Mouse (Mus musculus): ENCODE results near the gene Plcl1. TPM values are rescaled to one million over a fixed set of nuclear protein-coding genes. Genes with fewer than 3 reads are reported as not detected.

Gene Plcl1
- 1 to 10 TPM; 4.6 to 6.2 TPM for total RNA-seq (2021)
- long read RNA-seq, experiment 1, partial matches to known transcripts: 1 of 1 reads
- long read RNA-seq, experiment 1, other reads (novel, unspliced or antisense): 0 of 1 reads
- long read RNA-seq, experiment 2: 0 reads

- peak; percentile 96 for DNase-seq (ENCODE audit: low spot score)
These were observed at the start of gene Plcl1 for GRCm38 (mm10) chr1:55405272-55406022. Gene Plcl1, plus strand, starts transcription at chr1:55405921.

DNA sequence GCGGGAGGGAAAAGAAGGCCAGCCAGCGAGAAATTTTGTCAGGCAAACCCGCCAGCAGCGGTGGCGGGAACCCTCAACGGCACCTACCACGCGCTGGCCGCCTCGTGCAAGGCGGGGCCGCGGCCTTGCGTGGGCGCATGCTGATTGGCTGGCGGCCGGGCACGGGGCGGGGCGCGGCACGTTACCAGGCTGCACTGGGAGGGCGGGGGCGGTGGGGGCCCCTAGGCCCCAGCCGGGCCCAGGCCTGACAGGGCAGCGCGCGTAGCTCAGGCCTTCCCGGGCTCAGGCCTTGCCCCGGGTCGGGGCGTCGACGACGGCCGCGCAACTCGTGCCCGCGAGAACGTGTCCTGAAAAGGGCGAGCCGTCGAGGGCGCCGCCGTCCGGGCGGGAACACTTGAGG lies 43.1 kb upstream of the Plcl1 start:
- no peak for DNase-seq (ENCODE audit: low spot score)

GRCm38 (mm10) chr1:55363044-55363565 lies 42.6 kb upstream of the Plcl1 start, which contains the start of gene Boll:
Gene Boll, minus strand, starts transcription at chr1:55363469.
- DNase-seq (ENCODE audit: low spot score): peak; percentile 38

GRCm38 (mm10) chr1:55363586-55363985 lies 42.1 kb upstream of the Plcl1 start:
- DNase-seq (ENCODE audit: low spot score): peak; percentile 21

DNA sequence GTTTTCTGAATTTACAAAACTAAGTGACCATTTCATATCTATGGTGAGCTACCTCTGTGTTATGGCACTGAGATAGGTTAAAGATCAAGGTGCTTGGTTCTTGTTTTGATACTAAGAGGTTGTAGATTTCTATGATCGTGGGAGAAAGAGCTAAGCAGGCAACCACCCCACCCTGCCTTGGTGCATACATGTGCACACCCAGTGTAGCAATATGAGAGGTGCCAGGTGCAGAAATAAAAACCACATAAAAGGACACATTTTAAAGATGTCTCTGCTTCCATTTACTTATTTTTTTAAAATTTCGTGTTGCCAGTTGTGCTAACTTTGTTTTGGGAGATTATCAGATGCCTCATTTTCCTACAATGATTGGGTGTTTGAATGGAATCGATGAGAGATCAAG lies 33.1 kb upstream of the Plcl1 start:
- no peak for DNase-seq (ENCODE audit: low spot score)

DNA sequence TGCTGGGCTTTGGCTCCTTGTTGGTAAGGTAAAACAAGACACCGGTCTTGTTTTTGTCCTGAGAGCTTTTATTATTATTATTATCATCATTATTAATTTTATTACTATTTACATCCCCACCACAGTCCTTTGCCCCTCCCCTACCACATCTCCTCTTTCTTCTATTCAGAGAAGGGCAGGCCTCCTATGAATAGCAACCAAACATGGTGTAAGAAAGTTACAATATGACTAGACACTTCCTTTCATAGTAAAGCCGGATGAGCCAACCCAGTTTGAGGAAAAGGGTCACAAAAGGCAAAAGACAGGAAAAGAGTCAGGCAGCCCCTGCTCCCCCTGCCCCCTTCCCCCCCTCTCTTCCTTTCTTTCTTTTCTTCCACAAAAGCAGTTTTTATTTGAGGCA lies 25.2 kb upstream of the Plcl1 start:
- DNase-seq (ENCODE audit: low spot score): no peak

- DNase-seq (ENCODE audit: low spot score): peak; percentile 77
These were observed 22.5 kb upstream of the Plcl1 start for GRCm38 (mm10) chr1:55383114-55383773.

GRCm38 (mm10) chr1:55399891-55400290 lies 5.8 kb upstream of the Plcl1 start:
- DNase-seq (ENCODE audit: low spot score): no peak

DNA sequence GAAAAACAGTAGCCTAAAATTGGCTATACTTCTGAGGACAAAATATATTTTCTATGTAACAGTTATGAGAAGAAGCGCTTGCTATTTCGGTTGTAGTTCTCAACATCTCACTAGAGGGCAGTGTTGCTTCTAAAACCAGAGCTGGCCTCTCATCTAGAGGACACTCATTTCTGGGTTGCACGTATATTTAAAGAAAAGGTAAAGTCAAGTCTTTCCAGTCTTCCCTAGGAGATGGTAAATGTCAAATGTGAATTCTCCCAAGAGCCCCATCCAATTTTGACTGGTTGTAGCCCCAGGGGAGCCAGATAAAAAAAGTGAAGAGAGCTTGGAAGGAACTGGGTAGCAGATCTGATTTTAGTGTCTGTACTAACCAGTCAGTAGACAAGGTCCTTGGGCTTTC lies 1.3 kb upstream of the Plcl1 start:
- DNase-seq (ENCODE audit: low spot score): peak; percentile 82

- DNase-seq (ENCODE audit: low spot score): peak; percentile 78
These were observed 297 bp downstream of the Plcl1 start for GRCm38 (mm10) chr1:55406023-55406413.

- DNase-seq (ENCODE audit: low spot score): peak; percentile 6
These were observed 1.0 kb downstream of the Plcl1 start for GRCm38 (mm10) chr1:55406531-55407375.

DNA sequence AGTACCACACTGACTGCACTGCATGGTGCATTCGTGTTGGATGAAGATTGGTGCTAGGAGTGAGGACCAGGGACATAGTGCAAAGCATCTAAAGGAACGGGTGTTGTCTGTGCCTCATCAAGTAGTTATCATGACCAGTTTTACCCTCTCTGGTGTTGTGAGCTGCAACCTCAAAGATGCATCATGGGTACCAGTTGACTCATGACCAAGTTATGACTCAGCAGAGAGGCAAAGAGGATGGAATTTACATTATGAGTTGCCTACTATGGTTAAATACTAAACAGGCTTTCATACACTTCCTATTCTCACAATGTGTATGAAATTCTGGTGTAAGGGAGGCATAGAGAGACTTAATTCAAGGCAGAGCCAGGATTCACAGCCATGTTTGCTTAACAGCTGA lies 4.9 kb downstream of the Plcl1 start:
- DNase-seq (ENCODE audit: low spot score): no peak

GRCm38 (mm10) chr1:55411079-55411478 lies 5.4 kb downstream of the Plcl1 start:
- DNase-seq (ENCODE audit: low spot score): no peak

DNA sequence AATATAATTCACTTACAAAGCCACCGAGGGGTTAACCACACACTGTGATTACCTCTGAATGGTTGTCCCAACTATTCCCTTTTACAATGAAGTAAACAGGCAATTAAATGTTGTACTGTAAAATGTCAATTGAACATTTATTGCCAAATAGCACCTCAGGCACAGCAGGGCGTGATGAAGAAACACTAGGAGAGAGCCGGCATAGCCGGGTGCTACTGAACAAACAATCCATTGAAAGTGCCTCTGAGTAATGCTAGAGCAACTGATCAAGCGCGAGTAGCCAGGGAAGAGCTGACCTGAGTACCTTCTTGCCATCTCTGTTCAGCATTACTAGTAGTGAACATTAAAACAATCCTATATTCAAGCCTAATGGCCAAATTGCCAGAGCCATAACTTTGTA lies 6.8 kb downstream of the Plcl1 start:
- no peak for DNase-seq (ENCODE audit: low spot score)

DNA sequence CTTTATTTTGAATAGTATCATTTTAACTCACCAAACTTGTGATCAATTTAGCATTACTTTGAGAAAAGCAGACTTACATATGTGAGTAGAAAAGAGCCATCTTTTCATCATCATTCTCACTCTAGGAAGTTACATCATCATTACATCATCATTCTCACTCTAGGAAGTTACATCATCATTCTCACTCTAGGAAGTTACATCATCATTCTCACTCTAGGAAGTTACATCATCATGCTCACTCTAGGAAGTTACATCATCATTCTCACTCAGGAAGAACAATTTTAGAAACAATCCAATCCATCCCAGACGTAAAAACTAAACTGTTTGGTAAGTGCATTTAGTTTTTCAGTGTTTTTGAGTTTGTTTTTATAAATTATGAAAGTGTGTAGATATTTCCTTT lies 7.8 kb downstream of the Plcl1 start:
- DNase-seq (ENCODE audit: low spot score): no peak

DNA sequence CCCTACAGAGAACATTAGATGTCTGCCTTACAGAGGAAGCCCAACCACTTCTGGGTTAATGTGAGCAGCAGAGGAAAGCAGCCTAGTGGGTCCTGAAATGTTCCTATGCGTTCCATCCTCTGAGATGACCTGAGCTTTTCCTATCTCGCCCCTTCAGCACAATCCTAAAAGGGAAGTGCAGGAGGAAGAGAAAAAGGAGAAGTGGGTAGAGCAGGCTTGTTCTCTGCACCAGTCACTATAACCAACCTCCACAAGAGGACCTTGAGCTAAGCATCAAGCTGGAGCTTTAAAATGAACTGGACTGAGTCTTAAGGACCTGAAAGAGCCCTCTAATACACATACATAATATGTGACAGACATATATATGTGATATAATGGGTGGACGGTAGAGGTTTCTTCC lies 13.2 kb downstream of the Plcl1 start:
- DNase-seq (ENCODE audit: low spot score): no peak

- no peak for DNase-seq (ENCODE audit: low spot score)
These were observed 21.9 kb downstream of the Plcl1 start for GRCm38 (mm10) chr1:55427607-55428006.

GRCm38 (mm10) chr1:55429051-55429450 lies 23.3 kb downstream of the Plcl1 start:
- DNase-seq (ENCODE audit: low spot score): no peak

DNA sequence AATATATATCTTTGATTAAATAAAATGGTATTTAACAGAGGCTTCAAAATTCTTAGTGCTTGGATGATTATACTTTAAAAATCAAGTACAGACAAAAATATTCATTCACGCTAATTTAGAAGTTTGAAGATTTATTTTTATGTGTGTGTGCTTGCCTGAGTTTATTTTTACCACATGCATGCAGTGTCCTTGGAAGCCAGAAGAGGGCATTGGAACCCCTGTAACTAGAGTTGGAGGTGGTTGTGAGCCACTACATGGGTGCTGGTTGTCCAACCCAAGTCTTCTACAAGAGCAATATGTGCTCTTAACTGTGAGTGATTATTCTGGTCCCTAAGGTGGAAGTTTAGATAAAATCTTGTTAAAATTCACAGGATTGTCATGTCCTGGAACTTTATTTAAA lies 24.0 kb downstream of the Plcl1 start:
- no peak for DNase-seq (ENCODE audit: low spot score)

- no peak for DNase-seq (ENCODE audit: low spot score)
These were observed 24.9 kb downstream of the Plcl1 start for GRCm38 (mm10) chr1:55430587-55430986.

DNA sequence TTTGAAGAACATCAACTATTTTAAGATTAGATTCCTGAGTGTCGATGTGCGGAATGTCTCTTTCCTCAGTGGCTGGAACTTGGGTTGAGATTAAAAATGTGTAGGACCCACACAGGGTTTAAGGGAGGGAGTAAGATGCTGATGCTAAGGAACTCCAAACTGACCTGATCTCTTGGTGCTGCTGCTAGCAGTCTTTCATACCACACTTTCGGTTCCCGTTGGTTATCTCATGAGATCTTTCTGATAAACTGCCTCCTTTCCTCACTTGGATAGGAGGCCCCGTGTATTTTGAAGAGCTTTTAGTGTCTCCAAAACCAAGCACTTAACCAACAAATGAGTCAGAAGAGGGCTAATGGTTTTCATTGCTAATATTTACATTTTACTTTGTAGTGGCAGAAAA lies 30.9 kb downstream of the Plcl1 start:
- DNase-seq (ENCODE audit: low spot score): no peak

DNA sequence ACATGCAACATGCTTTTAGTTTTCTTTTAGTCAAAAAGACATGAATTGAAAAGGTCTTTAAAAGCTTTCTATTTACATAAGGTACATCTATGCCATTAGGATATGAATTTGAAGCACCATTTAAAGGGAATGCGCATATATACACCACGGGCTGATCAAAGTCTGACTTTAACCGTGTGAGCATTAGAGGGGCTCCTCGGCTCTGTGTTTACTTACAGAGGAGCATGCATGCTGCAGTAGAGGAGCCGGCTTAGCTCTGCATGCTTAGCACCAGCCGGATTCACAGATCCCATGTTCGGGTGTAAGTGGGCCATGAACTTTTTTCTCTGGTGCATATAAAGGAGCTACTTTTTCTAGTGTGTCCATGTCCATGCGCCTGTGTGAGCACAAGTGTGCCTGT lies 31.4 kb downstream of the Plcl1 start:
- DNase-seq (ENCODE audit: low spot score): no peak

Measured in gastrocnemius, adult 18-20 months (tissue).